Mouse (Mus musculus): ENCODE data around the gene Tlnrd1.

Tlnrd1 gene

GRCm38 (mm10) chr7:83884921-83885532 is 922 bp upstream of the Tlnrd1 start:
- ATAC-seq (ENCODE audit: low TSS enrichment): no peak

GRCm38 (mm10) chr7:83883276-83884020 is 657 bp downstream of the Tlnrd1 start:
- ATAC-seq (ENCODE audit: low TSS enrichment): peak; percentile 40

- no peak for ATAC-seq (ENCODE audit: low TSS enrichment)
Measured at GRCm38 (mm10) chr7:83882633-83883275, 1.4 kb downstream of the Tlnrd1 start.

- ATAC-seq (ENCODE audit: low TSS enrichment): no peak
Measured at GRCm38 (mm10) chr7:83882150-83882632, 1.9 kb downstream of the Tlnrd1 start.

- ATAC-seq (ENCODE audit: low TSS enrichment): no peak; the same call in 1 of the 2 replicates
Measured at GRCm38 (mm10) chr7:83878676-83879448, 5.2 kb downstream of the Tlnrd1 start.

- ATAC-seq (ENCODE audit: low TSS enrichment): no peak
Measured at GRCm38 (mm10) chr7:83877088-83877487, 7.0 kb downstream of the Tlnrd1 start.

- ATAC-seq (ENCODE audit: low TSS enrichment): no peak
Measured at GRCm38 (mm10) chr7:83869839-83870543, 14.1 kb downstream of the Tlnrd1 start.

- ATAC-seq (ENCODE audit: low TSS enrichment): peak; percentile 81
Measured at GRCm38 (mm10) chr7:83868200-83868599, 15.9 kb downstream of the Tlnrd1 start.

- no peak for ATAC-seq (ENCODE audit: low TSS enrichment)
Measured at GRCm38 (mm10) chr7:83863554-83863953, 20.6 kb downstream of the Tlnrd1 start.

GRCm38 (mm10) chr7:83859378-83860083 is 24.6 kb downstream of the Tlnrd1 start:
- ATAC-seq (ENCODE audit: low TSS enrichment): no peak

GRCm38 (mm10) chr7:83857921-83858320 is 26.2 kb downstream of the Tlnrd1 start:
- ATAC-seq (ENCODE audit: low TSS enrichment): no peak

GRCm38 (mm10) chr7:83857208-83857488 is 27.0 kb downstream of the Tlnrd1 start:
- ATAC-seq (ENCODE audit: low TSS enrichment): no peak

- no peak for ATAC-seq (ENCODE audit: low TSS enrichment)
Measured at GRCm38 (mm10) chr7:83856353-83857207, 27.5 kb downstream of the Tlnrd1 start.

GRCm38 (mm10) chr7:83855203-83855602 is 28.9 kb downstream of the Tlnrd1 start:
- ATAC-seq (ENCODE audit: low TSS enrichment): no peak

GRCm38 (mm10) chr7:83852381-83853380 is 31.4 kb downstream of the Tlnrd1 start:
- no peak for ATAC-seq (ENCODE audit: low TSS enrichment)

GRCm38 (mm10) chr7:83851569-83852380 is 32.3 kb downstream of the Tlnrd1 start:
- no peak for ATAC-seq (ENCODE audit: low TSS enrichment)

GRCm38 (mm10) chr7:83847187-83848075 is 36.7 kb downstream of the Tlnrd1 start:
- no peak for ATAC-seq (ENCODE audit: low TSS enrichment)
